Mouse (Mus musculus): ENCODE measurements around the gene Vmn1r178.
"Not testable (repeated sequence)": the region's sequence is repeated elsewhere in the genome, so short reads cannot be mapped to it uniquely, and the experiment has no call there.

Gene Vmn1r178

GRCm38 (mm10) chr7:23891709-23892108 lies at the start of gene Vmn1r178:
Gene Vmn1r178, plus strand, starts transcription at chr7:23892009.
- DNase-seq (ENCODE audit: low spot score), result no peak

GRCm38 (mm10) chr7:23866349-23866748 lies 25.5 kb upstream of the Vmn1r178 start, which contains the start of gene Vmn1r177:
Gene Vmn1r177, minus strand, starts transcription at chr7:23866449.
- not testable (repeated sequence) for DNase-seq (ENCODE audit: low spot score)

- not testable (repeated sequence) for DNase-seq (ENCODE audit: low spot score)
Measured at GRCm38 (mm10) chr7:23876918-23877317, 14.9 kb upstream of the Vmn1r178 start.

- no peak for DNase-seq (ENCODE audit: low spot score)
Measured at GRCm38 (mm10) chr7:23926678-23927077, 34.9 kb downstream of the Vmn1r178 start, which contains the start of gene Vmn1r179. Gene Vmn1r179, plus strand, starts transcription at chr7:23926978.

All from adipocyte (in vitro differentiated cells).